Mouse (Mus musculus): ENCODE results near the gene Hipk3. TPM values are rescaled to one million over a fixed set of nuclear protein-coding genes. Genes with fewer than 3 reads are reported as not detected.

Hipk3 gene
- total RNA-seq (2023): 47.3 TPM

DNA sequence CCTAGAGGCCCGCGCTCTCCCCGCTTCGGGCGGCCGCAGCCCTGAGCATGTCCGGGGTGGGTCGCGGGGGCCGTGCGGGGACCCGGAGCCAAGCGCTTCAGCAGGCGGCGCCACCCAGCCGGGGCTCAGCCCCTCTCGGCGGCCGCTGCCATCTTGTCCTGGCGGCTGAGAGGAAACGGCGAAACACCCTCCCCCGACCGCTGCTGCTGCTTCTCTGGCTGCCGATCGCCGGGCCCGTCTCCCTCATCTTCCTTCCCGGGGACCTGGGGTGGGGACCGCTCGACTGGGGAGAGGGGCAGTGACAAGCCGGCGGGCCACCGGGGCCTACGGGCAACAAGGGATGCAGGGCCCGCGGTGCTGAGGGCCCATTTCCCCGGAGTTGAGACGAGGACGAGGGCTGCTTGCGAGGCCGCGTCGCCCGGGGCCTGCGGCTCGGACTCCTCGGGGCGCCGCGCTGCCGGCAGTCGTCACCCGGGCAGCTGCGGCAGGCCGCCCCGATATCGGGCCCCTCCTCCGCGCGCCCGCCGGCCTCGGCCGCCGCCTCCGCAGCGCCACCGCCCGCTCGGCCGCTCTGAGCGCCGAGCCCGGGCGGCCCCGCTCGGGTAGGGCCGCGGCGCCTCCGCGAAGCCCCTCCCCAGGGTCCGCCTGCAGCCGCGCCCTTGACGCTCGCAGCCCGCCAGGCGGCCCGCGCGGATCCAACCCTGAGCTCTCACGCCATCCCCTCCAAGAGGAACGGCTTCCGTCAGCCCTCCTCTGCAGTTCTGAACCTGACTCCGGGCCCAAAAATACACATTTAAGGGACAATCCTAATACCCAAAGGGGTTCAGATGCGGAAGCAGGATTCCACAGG, at the start of gene Hipk3:
TSS of gene Hipk3 (minus strand) at position 496 of the 850 bp plus-strand sequence.

GRCm38 (mm10) chr2:104410963-104411545, 83.2 kb downstream of the Hipk3 start, which contains the start of gene D430041D05Rik:
D430041D05Rik (minus strand) TSS chr2:104411013.

Other genes with a start within 250 kb of the Hipk3 start
- 1.4 TPM for gene D430041D05Rik, start 83.4 kb downstream of the Hipk3 start, total RNA-seq (2023)
- gene Cstf3, start 96.1 kb upstream of the Hipk3 start, total RNA-seq (2023): 47.3 TPM
- 1.3 TPM for gene Tcp11l1, start 217.7 kb upstream of the Hipk3 start, total RNA-seq (2023)
- gene Pin1rt1, start 221.9 kb upstream of the Hipk3 start, total RNA-seq (2023): not detected
- not detected for gene Depdc7, start 248.4 kb upstream of the Hipk3 start, total RNA-seq (2023)